26 mouse cellular contexts compared by ENCODE assay signal in genomic region chr5:144849932-144850331, GRCm38 (mm10).
"Had no signal": no experiment of that assay in that cellular context is flagged by ENCODE, and none has a peak within 500 bp of the region (broad histone marks: within the 10 kb centered on the region; RNA-seq: fewer than 3 reads in every experiment).

No protein-coding gene starts in this region.

- DNase-seq: gastrocnemius, postnatal 10 days; gastrocnemius, postnatal 36 days; heart, adult 2 months; heart, postnatal 4 days; kidney, adult 11 months; kidney, adult 2 months; kidney, adult 9 months; kidney, postnatal 10 days; kidney, postnatal 25 days; kidney, postnatal 4 days; liver; liver, embryonic 13.5 days had no signal

- H3K9ac ChIP-seq: heart, embryonic 13.5 days; heart, embryonic 15.5 days; hindbrain, embryonic 12.5 days; hindbrain, embryonic 14.5 days; limb, embryonic 12.5 days; liver, embryonic 13.5 days; liver, embryonic 15.5 days had no signal

- ATAC-seq: hindbrain, embryonic 16.5 days; intestine, embryonic 16.5 days had no signal

- H3K4me2 ChIP-seq: heart, embryonic 11.5 days; heart, embryonic 13.5 days; heart, embryonic 15.5 days; hindbrain, embryonic 12.5 days; hindbrain, embryonic 14.5 days; limb, embryonic 12.5 days; liver, embryonic 11.5 days; liver, embryonic 13.5 days; liver, embryonic 15.5 days had no signal

- H3K27ac ChIP-seq: heart, adult 2 months; heart, embryonic 13.5 days; heart, embryonic 15.5 days; hindbrain, embryonic 10.5 days; hindbrain, embryonic 12.5 days; hindbrain, embryonic 14.5 days; layer of hippocampus, adult 2 months; left cerebral cortex, adult 2 months; limb, embryonic 10.5 days; limb, embryonic 12.5 days; liver, embryonic 13.5 days; liver, embryonic 15.5 days had no signal

- H3K4me1 ChIP-seq: heart, embryonic 13.5 days; heart, embryonic 15.5 days; hindbrain, embryonic 10.5 days; hindbrain, embryonic 12.5 days; limb, embryonic 10.5 days; limb, embryonic 12.5 days; liver, embryonic 13.5 days; liver, embryonic 15.5 days had no signal

- H3K4me3 ChIP-seq: heart, adult 2 months; heart, embryonic 13.5 days; heart, embryonic 15.5 days; hindbrain, embryonic 10.5 days; hindbrain, embryonic 12.5 days; layer of hippocampus, adult 2 months; left cerebral cortex, adult 2 months; limb, embryonic 10.5 days; limb, embryonic 12.5 days; liver, embryonic 13.5 days; liver, embryonic 15.5 days had no signal

- H3K9me3 ChIP-seq: heart, embryonic 13.5 days; heart, embryonic 15.5 days; hindbrain, embryonic 10.5 days; hindbrain, embryonic 12.5 days; limb, embryonic 10.5 days; limb, embryonic 12.5 days; liver, embryonic 13.5 days; liver, embryonic 15.5 days had no signal

- H3K27me3 ChIP-seq: heart, embryonic 13.5 days; heart, embryonic 15.5 days; hindbrain, embryonic 12.5 days; limb, embryonic 12.5 days; liver, embryonic 13.5 days; liver, embryonic 15.5 days had no signal
